Mouse (Mus musculus) Muller cell, postnatal 12 days (primary cell): ENCODE measurements at regions not wholly inside any gene's neighbourhood (a gene's known extent, or its start where the extent isn't known, plus 50 kb on each side); places are given as distances from the start of the nearest gene placed in this dataset.
A peak's percentile ranks its signal among the peaks of the same experiment; 100 is the strongest.
"Not testable (repeated sequence)": the region's sequence is repeated elsewhere in the genome, so short reads cannot be mapped to it uniquely, and the experiment has no call there.

Source experiments
- DNase-seq: peaks from one replicate; pipeline ENCODE4 v3.0.0-alpha.2; 2015; ENCODE audit errors: inconsistent ontology term

DNA sequence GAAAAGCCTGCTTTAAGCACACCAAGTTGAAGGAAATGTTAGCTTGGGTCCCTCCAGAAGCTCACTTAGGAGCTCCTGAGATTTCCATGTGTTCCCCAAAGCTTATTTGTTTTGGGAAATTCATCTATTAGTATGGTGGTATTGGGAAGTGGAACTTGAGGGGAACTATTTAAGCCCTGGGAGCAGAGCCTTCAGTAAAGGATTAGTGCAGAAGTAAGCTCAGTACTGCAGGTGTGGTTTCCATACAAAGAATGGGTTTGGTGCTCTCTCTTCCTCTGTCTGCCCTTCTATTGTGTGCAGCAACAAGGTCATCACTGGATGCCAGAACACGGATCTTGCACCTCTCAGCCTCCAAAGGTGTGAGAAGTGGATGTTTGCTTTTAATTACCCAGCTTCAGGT, 57.2 kb downstream of the Foxa2 start:
- DNase-seq = no peak

DNA sequence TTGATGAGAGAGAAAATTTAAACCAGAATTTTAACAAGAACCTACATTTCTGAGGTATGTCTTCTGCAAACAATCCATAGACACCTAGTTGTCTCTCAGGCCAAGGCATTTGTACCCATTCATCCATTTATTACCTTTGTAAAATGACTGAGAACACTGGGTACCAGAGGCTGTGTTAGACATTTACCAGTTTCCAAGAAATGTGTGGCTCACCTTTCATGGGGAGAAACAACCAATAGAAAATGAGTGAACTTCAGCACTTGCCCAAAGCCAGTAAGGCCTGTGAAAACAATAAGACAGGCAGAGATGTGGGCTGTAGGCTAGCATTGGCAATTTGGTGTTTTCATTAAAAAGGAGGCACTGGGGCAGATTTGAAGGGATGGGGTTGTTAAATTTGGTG, 58.2 kb downstream of the Foxa2 start:
- no peak for DNase-seq

GRCm38 (mm10) chr2:147985261-147985575, 61.6 kb downstream of the Foxa2 start:
- DNase-seq = no peak

- no peak for DNase-seq
Observed at GRCm38 (mm10) chr2:147984547-147985260, 62.1 kb downstream of the Foxa2 start.

- peak; percentile 15 for DNase-seq
Observed at GRCm38 (mm10) chr2:147980929-147981479, 65.8 kb downstream of the Foxa2 start.

DNA sequence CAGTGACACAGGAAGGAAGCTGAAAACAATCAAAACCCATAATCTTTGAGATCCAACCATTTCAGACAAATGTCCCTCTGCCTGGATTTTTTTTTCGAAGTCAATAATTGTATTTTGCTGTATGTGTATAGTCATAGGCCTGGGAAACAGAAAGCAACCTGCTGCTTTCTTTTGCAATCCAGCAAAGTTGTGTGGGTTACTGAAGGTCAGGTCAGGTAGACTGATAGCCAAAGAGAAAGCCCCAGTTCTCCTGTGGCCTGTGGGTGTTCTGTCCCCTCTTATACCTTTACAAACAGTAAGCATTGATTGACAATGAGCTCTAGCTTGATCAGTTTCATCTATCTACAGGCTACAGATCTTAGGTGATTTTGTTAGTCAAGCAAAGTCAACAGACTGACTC, 66.4 kb downstream of the Foxa2 start:
- DNase-seq = no peak

- no peak for DNase-seq
Observed at GRCm38 (mm10) chr2:147979660-147980364, 67.0 kb downstream of the Foxa2 start.

DNA sequence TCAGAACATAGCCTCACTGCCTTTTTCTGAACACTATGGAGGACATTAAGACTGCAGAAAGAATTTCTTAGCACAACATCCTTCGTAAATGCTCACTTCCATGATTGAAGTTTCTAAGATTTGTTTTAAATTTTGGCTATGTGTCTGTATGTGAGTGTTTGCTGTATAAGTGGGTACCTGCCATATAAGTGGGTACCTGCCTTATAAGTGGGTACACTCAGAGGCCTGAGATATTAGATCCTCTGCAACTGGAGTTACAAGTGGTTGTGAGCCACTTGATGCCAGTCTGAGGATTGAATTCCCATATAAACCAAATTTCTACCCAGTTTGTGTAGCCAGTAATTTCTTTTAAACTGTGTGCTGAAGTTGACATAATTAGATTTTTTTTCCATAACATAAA, 67.8 kb downstream of the Foxa2 start:
- no peak for DNase-seq

GRCm38 (mm10) chr2:147974776-147975175, 72.0 kb downstream of the Foxa2 start:
- DNase-seq = no peak

DNA sequence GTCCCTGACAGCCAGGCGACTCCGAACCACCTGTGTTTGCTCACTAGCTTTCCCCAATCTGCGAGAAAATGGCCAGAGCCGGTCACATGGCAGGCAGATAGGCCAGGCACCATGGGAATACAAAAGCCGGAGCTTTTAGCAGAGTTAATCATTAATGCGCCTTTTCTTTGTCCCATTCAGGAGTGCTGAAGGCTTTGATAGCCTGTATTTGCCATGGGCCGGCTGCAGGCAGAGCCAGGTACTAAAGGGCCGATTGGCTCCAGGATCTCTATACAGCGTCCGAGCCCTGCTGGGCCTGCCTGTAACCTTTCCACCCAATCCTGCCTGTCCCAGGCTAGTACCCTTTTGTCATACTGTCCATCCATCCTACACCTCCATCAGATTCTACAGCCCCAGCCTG, 78.1 kb downstream of the Foxa2 start:
- DNase-seq = no peak

DNA sequence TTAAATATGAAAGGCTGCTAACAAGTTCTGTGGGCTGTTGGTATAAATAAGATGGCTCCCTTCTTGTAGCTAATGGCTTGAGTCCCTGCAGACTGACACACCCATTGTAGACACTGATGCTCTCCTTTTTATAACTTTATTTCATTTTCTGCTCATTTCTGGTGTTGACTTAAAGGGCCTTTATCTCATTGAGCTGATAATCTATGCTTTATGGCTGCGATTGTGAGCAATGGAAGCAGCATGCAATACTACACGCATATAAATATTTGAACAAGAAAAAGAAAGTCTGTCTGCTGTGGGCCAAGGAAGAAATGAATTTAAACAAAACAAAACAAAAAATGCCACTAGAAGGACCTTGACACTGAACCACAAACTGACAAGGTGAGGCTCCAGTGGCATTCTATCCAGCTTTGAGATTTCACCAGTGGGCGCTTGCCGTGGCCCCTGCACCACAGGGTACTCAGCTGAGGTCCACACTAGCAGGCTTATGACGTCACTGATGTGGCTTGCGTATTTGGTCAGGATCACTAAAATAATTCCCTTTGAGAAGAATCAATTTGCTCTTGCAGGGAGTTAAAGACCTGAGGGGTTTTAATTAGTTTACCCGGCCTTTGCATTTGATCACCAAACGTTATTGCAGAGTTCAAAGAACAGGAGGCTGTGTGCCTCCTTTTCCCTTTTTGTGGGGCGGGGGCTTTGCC, 78.8 kb downstream of the Foxa2 start:
- no peak for DNase-seq

DNA sequence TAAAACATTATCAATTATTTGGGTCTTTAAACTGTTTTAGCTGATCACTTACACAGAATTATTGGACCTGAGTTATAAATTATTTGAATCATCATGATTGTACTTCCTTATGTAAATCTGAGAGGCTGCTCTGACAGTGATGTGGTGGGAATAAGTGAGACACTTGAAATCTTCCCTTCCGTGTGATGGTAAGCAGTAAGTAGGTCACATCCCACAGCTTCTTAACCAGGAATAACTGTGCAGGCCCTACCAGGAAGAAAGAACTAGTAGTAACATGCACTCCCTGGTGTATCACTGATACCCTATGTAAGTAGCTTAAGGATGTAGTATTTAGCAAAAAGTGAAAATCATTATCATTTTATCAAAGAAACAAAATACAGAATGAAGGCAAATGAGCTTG, 83.5 kb downstream of the Foxa2 start:
- DNase-seq = not testable (repeated sequence)

GRCm38 (mm10) chr2:147961633-147962032, 85.1 kb downstream of the Foxa2 start:
- DNase-seq = no peak

DNA sequence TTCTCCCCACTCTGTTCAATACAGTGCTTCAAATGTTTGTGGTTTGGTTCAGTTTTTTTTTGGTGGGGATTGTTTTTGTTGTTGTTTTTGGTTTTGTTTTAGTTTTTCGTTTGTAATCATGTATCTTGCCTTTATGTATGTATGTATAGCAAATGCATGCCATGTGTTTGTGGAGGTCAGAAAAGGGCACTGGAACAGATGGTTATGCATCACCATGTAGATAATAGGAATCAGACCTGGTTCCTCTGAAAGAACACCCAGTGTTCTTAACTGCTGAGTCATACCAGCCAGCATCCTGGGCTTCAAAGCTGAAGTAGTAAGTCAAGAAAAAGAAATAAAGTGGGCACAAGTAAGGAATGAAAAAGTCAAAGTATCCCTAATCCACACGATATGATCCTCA, 92.6 kb downstream of the Foxa2 start:
- no peak for DNase-seq

DNA sequence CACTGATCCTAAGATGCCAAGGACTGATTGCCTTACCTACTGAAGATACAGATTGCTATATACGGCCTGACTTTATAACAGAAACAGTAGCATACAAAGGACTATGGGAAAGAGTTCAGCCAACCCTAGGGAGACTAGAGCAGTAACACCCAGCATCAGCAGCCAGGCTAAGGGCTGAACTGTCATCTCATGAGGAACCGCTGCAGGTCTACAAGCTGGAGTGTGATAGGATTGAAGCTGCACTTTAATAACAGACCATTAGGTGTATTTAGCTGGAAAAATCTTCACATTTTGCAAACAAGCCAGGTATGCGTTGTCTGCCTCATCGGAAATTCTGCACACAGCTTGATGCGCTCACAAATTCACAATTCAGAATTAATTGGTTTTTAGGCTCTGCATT, 95.5 kb downstream of the Foxa2 start:
- DNase-seq = no peak

DNA sequence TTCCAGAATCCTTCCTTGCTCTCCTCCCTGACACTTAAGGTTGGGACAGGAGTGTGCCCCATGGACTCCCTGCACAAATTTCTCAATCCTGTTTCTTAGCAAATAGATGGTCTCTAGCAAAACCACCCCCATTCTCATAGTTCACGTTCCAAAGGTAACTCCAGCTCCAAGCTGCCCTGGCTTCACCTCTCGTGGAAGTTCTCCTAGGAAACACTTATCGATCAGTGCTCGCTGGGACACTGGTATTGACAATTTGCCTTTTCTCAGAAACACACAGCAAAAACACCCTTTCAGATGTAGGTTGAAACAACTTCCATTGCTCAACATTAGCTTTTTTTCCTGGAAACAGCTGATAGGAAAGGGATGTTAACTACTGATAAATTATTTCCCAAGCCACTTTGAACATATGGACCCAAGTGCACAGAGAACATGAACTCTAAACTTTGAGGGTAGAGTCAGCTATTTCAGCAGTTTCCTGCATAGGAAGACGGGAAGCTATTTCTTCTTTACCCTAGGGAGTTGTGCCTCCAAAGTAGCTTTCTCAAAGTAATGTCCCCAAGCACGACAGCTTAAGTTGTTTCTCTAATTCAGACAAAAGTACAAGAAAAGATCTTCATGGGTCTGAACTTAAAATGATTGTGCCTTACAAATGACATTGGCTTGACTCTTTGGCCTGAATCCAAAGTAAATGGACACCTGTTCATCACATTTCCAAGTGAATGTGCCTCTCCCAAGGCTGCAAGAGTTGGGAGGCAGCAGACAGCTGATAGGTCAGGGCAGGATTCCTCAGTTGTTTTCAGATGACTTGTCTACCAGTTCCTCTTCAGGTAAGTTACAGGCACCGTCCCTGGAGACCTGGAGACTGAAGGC, 102.4 kb downstream of the Foxa2 start:
- no peak for DNase-seq

DNA sequence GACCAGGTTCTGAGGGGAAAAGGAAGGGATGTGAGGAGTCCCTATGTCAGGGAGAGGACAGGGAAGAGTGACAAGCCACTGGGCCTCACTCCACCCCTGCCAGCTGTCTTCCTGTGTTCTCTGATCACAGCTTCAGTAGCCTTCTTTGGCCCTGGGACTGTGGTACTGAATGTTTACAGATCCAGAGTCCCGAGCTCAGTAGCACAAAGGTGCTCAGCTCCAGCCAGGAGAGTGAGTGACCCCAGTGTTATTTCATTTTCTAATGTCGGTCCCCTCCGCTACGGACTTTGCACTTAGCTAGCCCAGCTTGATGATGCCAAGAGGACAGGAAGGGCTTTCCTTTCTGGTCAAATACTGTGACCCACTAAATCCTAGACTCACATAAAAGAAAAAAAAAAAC, 104.2 kb downstream of the Foxa2 start:
- DNase-seq = no peak

DNA sequence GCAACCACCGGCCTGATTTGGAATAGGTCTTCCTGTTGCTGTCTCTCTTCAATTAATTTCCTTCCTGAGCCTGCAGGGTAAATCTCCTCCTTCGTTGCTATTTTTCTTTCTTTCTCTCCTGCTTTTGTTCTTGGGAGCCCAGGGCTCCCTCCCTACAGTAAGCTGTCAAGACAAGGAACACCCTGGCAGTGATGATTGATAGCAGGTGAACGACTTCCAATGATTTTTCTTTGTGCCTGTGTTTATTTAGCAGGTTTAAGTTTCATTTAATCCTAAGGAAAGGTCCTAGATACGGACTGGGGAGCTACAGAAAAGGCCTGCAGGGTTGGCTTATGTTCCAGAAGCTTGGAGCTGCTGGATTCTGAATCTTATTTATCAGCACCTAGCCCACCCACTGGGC, 105.5 kb downstream of the Foxa2 start:
- DNase-seq = no peak

DNA sequence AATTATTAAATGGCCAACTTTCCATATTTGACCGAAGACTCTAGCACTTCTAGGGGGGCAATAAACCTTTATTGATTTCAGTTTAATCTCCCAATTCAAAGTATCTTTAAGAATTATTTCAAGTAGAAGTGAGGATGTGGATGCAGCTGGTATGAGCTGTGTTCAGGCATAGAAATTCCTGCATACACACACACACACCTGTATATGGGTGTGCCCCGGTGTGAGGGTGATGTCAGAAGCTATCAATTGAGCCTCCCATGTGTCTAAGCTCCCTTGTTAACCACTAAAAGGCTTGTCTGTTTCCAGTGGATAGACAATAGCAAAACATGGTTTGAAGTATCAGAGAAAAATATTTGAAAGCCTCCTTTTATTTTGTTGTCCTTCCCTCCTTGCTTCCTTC, 114.3 kb downstream of the Foxa2 start:
- DNase-seq = no peak

- no peak for DNase-seq
Observed at GRCm38 (mm10) chr2:147929031-147929711, 117.6 kb downstream of the Foxa2 start.
